Mouse (Mus musculus): Measurements from ENCODE around the gene Ifi47. TPM values are rescaled to one million over a fixed set of nuclear protein-coding genes. Genes with fewer than 3 reads are reported as not detected.
A peak's percentile ranks its signal among the peaks of the same experiment; 100 is the strongest.

Ifi47 gene
- polyA plus RNA-seq, 2 experiments: 3.2 to 6.2 TPM

DNA sequence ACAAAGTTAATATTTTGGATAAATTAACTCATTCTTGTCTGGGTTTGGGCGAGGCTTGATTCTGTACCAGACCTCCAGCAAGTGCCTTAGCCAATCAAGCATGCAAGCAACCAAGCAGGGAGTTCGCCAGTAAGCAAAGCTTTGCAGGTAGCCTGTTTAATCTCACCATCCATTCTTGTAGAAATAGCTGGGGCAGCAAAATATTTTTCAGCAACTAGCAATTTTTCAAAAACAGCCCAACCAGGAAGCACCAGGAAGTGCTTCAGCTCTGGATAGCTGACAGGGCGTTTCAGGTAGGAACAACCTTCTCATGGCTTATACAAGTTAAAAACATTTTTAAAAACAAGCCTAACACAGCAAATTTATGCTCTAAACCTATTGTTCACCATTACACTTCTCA lies 5.5 kb downstream of the Ifi47 start:
- Histone ChIP-seq H3K9me3 (ENCODE audit: control insufficient read depth, low read length) (no peaks in the 10 kb centered on the region), H3K4me3 (ENCODE audit: insufficient read depth in 1 of 2, low read depth in 2 of 2, low read length in 2 of 2) (no peak overlapping the region), H3K27me3 (ENCODE audit: control insufficient read depth, insufficient read depth, low read length) (no peaks in the 10 kb centered on the region), H3K36me3 (replicated peaks; ENCODE audit: control insufficient read depth, insufficient read depth, low read depth) (no peaks in the 10 kb centered on the region), H3K27ac (no peak overlapping the region), H3K4me1 (replicated peaks; ENCODE audit: control insufficient read depth in 2 of 2, insufficient read depth in 2 of 2, low read length in 1 of 2) (peaks cover 40 to 55% of the 10 kb centered on the region in 2 experiments), H3K9ac (replicated peaks) (no peak overlapping the region), H3K4me2 (ENCODE audit: low read depth) (peak overlapping the region; percentile 19; the same call in 1 of the 2 replicates)
- ATAC-seq (ENCODE audit: insufficient read depth) (no peak), DNase-seq (ENCODE audit: low read depth in 3 of 3, low spot score in 3 of 3) (no peak)
- 60% methylated on average over 3 of the region's 3 CpGs for WGBS (ENCODE audit: insufficient replicate concordance)
- TF ChIP-seq EP300 (IDR thresholded peaks at IDR 0.05; ENCODE audit: low read depth) (no peak), CTCF (IDR thresholded peaks at IDR 0.05; ENCODE audit: low read depth) (no peak)

DNA sequence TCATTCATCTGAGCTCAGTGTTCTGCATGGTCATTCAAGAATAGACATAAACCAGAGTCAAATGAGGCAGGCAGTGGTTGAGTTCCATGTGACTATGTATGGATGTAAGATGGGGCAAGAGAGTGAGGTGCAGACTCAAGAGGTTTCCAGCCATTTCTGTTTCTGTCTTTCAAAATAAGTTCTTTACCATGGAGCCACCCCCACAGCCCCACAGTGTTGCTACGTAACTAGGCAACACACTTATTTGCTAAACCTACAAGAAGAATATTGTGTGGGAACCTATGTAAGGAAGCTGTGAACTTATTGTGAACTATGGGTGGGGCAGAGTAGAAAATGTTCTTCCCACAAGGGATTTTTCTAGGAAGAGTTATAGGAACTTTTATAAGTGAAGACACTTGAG lies 6.8 kb downstream of the Ifi47 start:
- H3K36me3 ChIP-seq (replicated peaks; ENCODE audit: control insufficient read depth, insufficient read depth, low read depth): no peaks in the 10 kb centered on the region
- TF ChIP-seq EP300 (IDR thresholded peaks at IDR 0.05; ENCODE audit: low read depth): no peak
- no peak for TF ChIP-seq CTCF (IDR thresholded peaks at IDR 0.05; ENCODE audit: low read depth)
- H3K4me3 ChIP-seq (ENCODE audit: insufficient read depth in 1 of 2, low read depth in 2 of 2, low read length in 2 of 2): no peak overlapping the region
- H3K27me3 ChIP-seq (ENCODE audit: control insufficient read depth, insufficient read depth, low read length): no peaks in the 10 kb centered on the region
- peak overlapping the region; percentile 74 for H3K27ac ChIP-seq
- 79% methylated on average over 1 of the region's 1 CpGs for WGBS (ENCODE audit: insufficient replicate concordance)
- no peak for DNase-seq (ENCODE audit: low read depth in 3 of 3, low spot score in 3 of 3)
- H3K4me2 ChIP-seq (ENCODE audit: low read depth): no peak overlapping the region
- no peaks in the 10 kb centered on the region for H3K9me3 ChIP-seq (ENCODE audit: control insufficient read depth, low read length)
- H3K4me1 ChIP-seq (replicated peaks; ENCODE audit: control insufficient read depth in 2 of 2, insufficient read depth in 2 of 2, low read length in 1 of 2): peaks cover 48 to 66% of the 10 kb centered on the region in 2 experiments
- ATAC-seq (ENCODE audit: insufficient read depth): no peak
- H3K9ac ChIP-seq (replicated peaks): no peak overlapping the region

DNA sequence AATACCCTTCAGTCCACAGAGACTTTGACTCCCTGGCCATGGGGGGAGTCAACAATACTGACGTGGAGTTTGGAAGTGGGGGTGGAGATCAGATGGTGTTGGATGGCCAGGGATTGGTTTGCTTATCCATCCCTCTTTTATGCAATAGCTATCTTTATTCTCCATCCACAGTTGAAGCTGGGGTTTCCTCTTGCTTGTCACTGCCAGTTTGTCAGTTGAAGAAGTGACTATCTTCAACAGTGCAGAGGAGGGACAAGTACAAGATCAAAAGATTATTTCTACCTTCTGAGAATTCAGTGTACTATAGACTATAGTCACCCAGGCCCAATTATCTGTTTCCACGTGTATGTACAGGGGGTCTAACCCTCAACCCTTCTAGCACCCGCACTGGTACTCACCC lies 7.4 kb downstream of the Ifi47 start:
- H3K27ac ChIP-seq: peak overlapping the region; percentile 74

DNA sequence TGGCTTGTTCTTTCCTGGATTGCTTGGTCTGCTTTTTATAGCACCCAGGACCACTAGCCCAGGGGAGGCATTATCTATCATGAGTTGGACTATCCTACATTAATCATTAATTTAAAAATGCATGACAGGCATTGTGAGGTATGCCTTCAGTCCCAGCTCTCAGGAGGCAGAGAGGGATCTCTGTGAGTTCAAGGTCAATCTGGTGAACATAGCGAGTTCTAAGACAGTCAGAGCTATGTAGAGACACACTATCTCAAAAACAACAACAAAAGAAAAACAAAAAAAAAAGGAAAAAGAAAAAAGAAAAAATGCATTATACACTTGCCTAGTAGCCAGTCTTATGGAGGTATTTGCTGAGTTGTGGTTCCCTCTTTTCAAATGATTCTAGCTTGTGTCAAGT lies 8.0 kb downstream of the Ifi47 start:
- Histone ChIP-seq H3K27me3 (ENCODE audit: control insufficient read depth, insufficient read depth, low read length) (no peaks in the 10 kb centered on the region), H3K27ac (peak overlapping the region; percentile 74), H3K9ac (replicated peaks) (peak overlapping the region; percentile 28), H3K4me3 (ENCODE audit: insufficient read depth in 1 of 2, low read depth in 2 of 2, low read length in 2 of 2) (no peak overlapping the region), H3K9me3 (ENCODE audit: control insufficient read depth, low read length) (no peaks in the 10 kb centered on the region), H3K4me1 (replicated peaks; ENCODE audit: control insufficient read depth in 2 of 2, insufficient read depth in 2 of 2, low read length in 1 of 2) (peaks cover 57 to 77% of the 10 kb centered on the region in 2 experiments), H3K4me2 (ENCODE audit: low read depth) (peak overlapping the region; percentile 29; the same call in 1 of the 2 replicates), H3K36me3 (replicated peaks; ENCODE audit: control insufficient read depth, insufficient read depth, low read depth) (no peaks in the 10 kb centered on the region)
- 34% methylated on average over 1 of the region's 1 CpGs for WGBS (ENCODE audit: insufficient replicate concordance)
- TF ChIP-seq CTCF (IDR thresholded peaks at IDR 0.05; ENCODE audit: low read depth) (no peak), EP300 (IDR thresholded peaks at IDR 0.05; ENCODE audit: low read depth) (no peak)
- ATAC-seq (ENCODE audit: insufficient read depth) (no peak), DNase-seq (ENCODE audit: low read depth in 3 of 3, low spot score in 3 of 3) (no peak)

More for the DNA sequence above, 7.4 kb downstream of the Ifi47 start:
- DNase-seq (ENCODE audit: low read depth in 3 of 3, low spot score in 3 of 3) (peak in 1 of 3 experiments; percentile 36), ATAC-seq (ENCODE audit: insufficient read depth) (peak; percentile 37)
- Histone ChIP-seq H3K27me3 (ENCODE audit: control insufficient read depth, insufficient read depth, low read length) (no peaks in the 10 kb centered on the region), H3K4me2 (ENCODE audit: low read depth) (peak overlapping the region; percentile 29; the same call in 1 of the 2 replicates), H3K9ac (replicated peaks) (peak overlapping the region; percentile 28; the same call in 1 of the 2 replicates), H3K36me3 (replicated peaks; ENCODE audit: control insufficient read depth, insufficient read depth, low read depth) (no peaks in the 10 kb centered on the region), H3K4me3 (ENCODE audit: insufficient read depth in 1 of 2, low read depth in 2 of 2, low read length in 2 of 2) (no peak overlapping the region), H3K9me3 (ENCODE audit: control insufficient read depth, low read length) (no peaks in the 10 kb centered on the region), H3K4me1 (replicated peaks; ENCODE audit: control insufficient read depth in 2 of 2, insufficient read depth in 2 of 2, low read length in 1 of 2) (peaks cover 51 to 71% of the 10 kb centered on the region in 2 experiments)
- TF ChIP-seq CTCF (IDR thresholded peaks at IDR 0.05; ENCODE audit: low read depth) (no peak), EP300 (IDR thresholded peaks at IDR 0.05; ENCODE audit: low read depth) (peak; percentile 86)
- WGBS (ENCODE audit: insufficient replicate concordance): 4% methylated on average over 3 of the region's 3 CpGs

DNA sequence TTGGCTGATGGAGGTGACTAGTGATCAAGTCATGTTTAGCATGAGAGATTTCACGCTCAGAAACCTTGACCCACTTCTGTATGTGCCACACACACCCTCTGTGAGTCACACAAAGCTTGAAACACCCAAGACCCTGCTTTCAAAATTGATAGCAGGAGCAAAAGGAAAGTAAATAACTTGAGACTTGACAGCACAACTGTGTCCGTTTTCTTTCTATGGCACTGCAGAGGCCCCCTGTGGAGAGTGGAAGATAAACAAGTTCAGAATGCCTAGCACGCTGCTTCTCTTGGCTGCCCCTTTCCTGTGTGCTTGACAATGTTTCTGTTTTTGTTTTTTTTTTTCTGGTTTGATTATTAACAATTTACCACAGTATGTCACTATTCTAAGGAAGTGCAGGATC lies 8.5 kb downstream of the Ifi47 start:
- no peaks in the 10 kb centered on the region for H3K36me3 ChIP-seq (replicated peaks; ENCODE audit: control insufficient read depth, insufficient read depth, low read depth)
- TF ChIP-seq EP300 (IDR thresholded peaks at IDR 0.05; ENCODE audit: low read depth) (no peak), CTCF (IDR thresholded peaks at IDR 0.05; ENCODE audit: low read depth) (peak; percentile 58)
- H3K27ac ChIP-seq: peak overlapping the region; percentile 74
- H3K4me2 ChIP-seq (ENCODE audit: low read depth): peak overlapping the region; percentile 19; the same call in 1 of the 2 replicates
- peak overlapping the region; percentile 28; the same call in 1 of the 2 replicates for H3K9ac ChIP-seq (replicated peaks)
- H3K4me1 ChIP-seq (replicated peaks; ENCODE audit: control insufficient read depth in 2 of 2, insufficient read depth in 2 of 2, low read length in 1 of 2): peaks cover 60 to 80% of the 10 kb centered on the region in 2 experiments
- H3K4me3 ChIP-seq (ENCODE audit: insufficient read depth in 1 of 2, low read depth in 2 of 2, low read length in 2 of 2): no peak overlapping the region
- H3K9me3 ChIP-seq (ENCODE audit: control insufficient read depth, low read length): no peaks in the 10 kb centered on the region
- no peak for DNase-seq (ENCODE audit: low read depth in 3 of 3, low spot score in 3 of 3)
- no peaks in the 10 kb centered on the region for H3K27me3 ChIP-seq (ENCODE audit: control insufficient read depth, insufficient read depth, low read length)
- 8% methylated on average over 3 of the region's 3 CpGs for WGBS (ENCODE audit: insufficient replicate concordance)
- ATAC-seq (ENCODE audit: insufficient read depth): no peak

Measured in liver, embryonic 14.5 days (tissue).